Mouse (Mus musculus) neural tube, embryonic 15.5 days (tissue): ENCODE measurements around the gene Apeh. TPM values are rescaled to one million over a fixed set of nuclear protein-coding genes. Genes with fewer than 3 reads are reported as not detected.

Source experiments
- ATAC-seq: fragments of 200-750 bp; cut with Nextera tagmentation; 2 replicates; pipeline ENCODE4 v1.8.0; 2017; ENCODE audit warnings: mild to moderate bottlenecking, moderate TSS enrichment, moderate library complexity; ENCODE audit not compliant: low FRiP score
- H3K27ac ChIP-seq: fragments of 300-500 bp; sonication (generic); replicated peaks from 2 replicates; pipeline ENCODE4 v1.5.1; 2015; ENCODE audit warnings: mild to moderate bottlenecking, inconsistent platforms
- H3K27me3 ChIP-seq: fragments of 300-500 bp; sonication (generic); replicated peaks from 2 replicates; pipeline ENCODE4 v1.6.1; 2015; ENCODE audit warnings: inconsistent platforms
- H3K36me3 ChIP-seq: fragments of 300-500 bp; sonication (generic); 2 replicates; pipeline ENCODE4 v1.6.1; 2015; ENCODE audit warnings: inconsistent platforms
- H3K4me1 ChIP-seq: fragments of 300-500 bp; sonication (generic); 2 replicates; pipeline ENCODE4 v1.6.1; 2015; ENCODE audit warnings: inconsistent platforms
- H3K4me2 ChIP-seq: fragments of 300-500 bp; sonication (generic); 2 replicates; pipeline ENCODE4 v1.6.1; 2015; ENCODE audit warnings: inconsistent platforms, mild to moderate bottlenecking, moderate library complexity
- H3K4me3 ChIP-seq: fragments of 300-500 bp; sonication (generic); replicated peaks from 2 replicates; pipeline ENCODE4 v1.5.1; 2015; ENCODE audit warnings: mild to moderate bottlenecking, inconsistent platforms
- H3K9ac ChIP-seq: fragments of 300-500 bp; sonication (generic); replicated peaks from 2 replicates; pipeline ENCODE4 v1.6.1; 2015; ENCODE audit warnings: mild to moderate bottlenecking, inconsistent platforms
- H3K9me3 ChIP-seq: fragments of 300-500 bp; sonication (generic); replicated peaks from 2 replicates; pipeline ENCODE4 v1.6.1; 2016; ENCODE audit warnings: inconsistent platforms
- WGBS: fragments of 180-500 bp; shearing (Covaris S2); methylation state at CpG from one replicate; pipeline ENCODE4 v1.1.7; 2015; ENCODE audit warnings: mixed read lengths; 5-methylcytosine and 5-hydroxymethylcytosine counted together
- polyA plus RNA-seq: library from polyadenylated mRNA; unstranded; fragments of >200 nt; fragmentation: Nextera tagmentation; extraction: Ambion mirVana; gene quantifications from 2 replicates; pipeline ENCODE4 v1.2.1, GENCODE M21; 2015

Gene Apeh
- polyA plus RNA-seq, 1 experiment from 2014 or later, result 52.3 TPM

DNA sequence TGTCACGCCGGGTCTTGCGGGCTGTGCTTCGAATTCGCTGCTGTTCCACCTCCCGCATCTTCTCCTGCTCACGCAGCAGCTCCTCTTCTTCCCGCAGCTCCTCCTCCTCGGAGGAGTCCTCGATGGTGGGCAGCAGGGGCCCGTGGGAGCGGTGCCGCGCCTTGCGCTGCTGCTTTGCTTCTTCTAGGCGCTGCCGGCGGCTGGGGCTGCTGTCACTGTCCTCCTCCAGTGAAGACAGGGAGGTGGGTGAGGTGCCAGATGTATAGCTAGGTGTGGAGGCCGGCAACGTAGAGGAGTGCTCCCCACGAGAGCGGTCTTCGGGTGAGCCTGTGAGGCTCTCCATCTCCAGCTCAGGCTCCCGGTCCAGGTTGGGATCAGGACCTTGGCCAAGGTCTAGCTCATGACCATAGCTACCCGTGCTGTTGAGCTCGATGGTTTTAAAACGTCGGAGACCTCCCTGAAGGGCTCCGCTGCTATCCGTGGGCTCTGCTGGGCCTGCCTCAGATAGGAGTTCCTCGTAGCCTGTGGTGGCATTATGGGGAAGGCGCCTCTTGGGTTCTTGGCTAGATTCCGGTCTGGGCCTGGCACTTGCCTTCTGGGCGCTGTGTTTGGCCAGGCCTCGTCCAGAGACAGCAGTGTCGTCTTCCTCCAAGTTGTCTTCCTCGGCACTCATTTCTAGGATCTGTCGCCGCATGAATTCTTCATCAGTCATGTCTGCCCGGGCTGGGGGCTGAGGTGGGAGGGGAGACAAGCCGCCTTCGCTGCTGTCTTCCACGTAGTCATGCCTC is 21.1 kb upstream of the Apeh start:
- H3K36me3 ChIP-seq, result peaks cover 55% of the 10 kb centered on the region
- H3K27ac ChIP-seq, result no peak overlapping the region
- WGBS, result 75% methylated on average over 43 of the region's 43 CpGs
- peaks cover 12% of the 10 kb centered on the region for H3K4me1 ChIP-seq
- H3K4me3 ChIP-seq, result no peak overlapping the region
- no peak for ATAC-seq
- H3K9me3 ChIP-seq, result no peaks in the 10 kb centered on the region
- no peak overlapping the region for H3K9ac ChIP-seq
- no peak overlapping the region for H3K4me2 ChIP-seq
- H3K27me3 ChIP-seq, result no peaks in the 10 kb centered on the region

- no peak for ATAC-seq
- peaks cover 72% of the 10 kb centered on the region for H3K36me3 ChIP-seq
- WGBS, result 91% methylated on average over 18 of the region's 18 CpGs
Measured at GRCm38 (mm10) chr9:108112719-108113340, 18.4 kb upstream of the Apeh start.

DNA sequence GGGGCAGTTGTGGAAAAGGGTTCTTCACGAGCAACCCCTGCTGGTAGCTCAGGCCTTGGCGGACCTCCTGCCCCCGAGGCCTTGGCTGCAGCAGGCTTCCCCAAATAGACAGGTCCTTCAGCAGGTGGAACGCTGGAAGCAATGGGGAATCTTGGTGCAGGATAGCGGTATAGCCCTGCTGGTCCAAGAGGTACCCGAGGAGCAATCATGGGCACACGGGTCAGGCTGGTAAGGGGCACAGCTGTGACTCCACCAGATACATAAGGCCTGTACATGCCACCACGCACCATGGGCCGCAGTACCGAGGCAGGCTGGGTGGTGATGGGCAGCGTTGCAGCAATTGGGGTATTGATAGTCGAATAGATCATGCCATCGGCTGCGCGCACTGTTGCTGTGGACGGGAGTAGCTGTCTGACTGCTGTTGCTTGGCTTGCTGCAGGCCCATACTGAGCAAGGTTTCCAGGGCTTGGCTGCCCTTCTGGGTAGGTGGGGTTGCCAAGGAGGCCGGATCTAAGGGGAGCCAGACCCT is 17.3 kb upstream of the Apeh start:
- 0 out of 2 replicates have a peak overlapping the region, but pooled peaks have one; percentile 2 for H3K4me3 ChIP-seq
- H3K27ac ChIP-seq, result no peak overlapping the region
- peak overlapping the region; percentile 43 for H3K4me2 ChIP-seq
- no peak for ATAC-seq
- no peaks in the 10 kb centered on the region for H3K9me3 ChIP-seq
- peaks cover 74% of the 10 kb centered on the region for H3K36me3 ChIP-seq
- WGBS, result 75% methylated on average over 17 of the region's 17 CpGs
- H3K9ac ChIP-seq, result peak overlapping the region; percentile 2; the same call in 1 of the 2 replicates
- peaks cover 14% of the 10 kb centered on the region for H3K4me1 ChIP-seq
- no peaks in the 10 kb centered on the region for H3K27me3 ChIP-seq

More at GRCm38 (mm10) chr9:108112719-108113340, 18.4 kb upstream of the Apeh start:
- no peak overlapping the region for H3K9ac ChIP-seq
- H3K9me3 ChIP-seq, result no peaks in the 10 kb centered on the region
- no peaks in the 10 kb centered on the region for H3K27me3 ChIP-seq
- no peak overlapping the region for H3K4me2 ChIP-seq
- H3K27ac ChIP-seq, result no peak overlapping the region
- no peak overlapping the region for H3K4me3 ChIP-seq
- H3K4me1 ChIP-seq, result peaks cover 14% of the 10 kb centered on the region

DNA sequence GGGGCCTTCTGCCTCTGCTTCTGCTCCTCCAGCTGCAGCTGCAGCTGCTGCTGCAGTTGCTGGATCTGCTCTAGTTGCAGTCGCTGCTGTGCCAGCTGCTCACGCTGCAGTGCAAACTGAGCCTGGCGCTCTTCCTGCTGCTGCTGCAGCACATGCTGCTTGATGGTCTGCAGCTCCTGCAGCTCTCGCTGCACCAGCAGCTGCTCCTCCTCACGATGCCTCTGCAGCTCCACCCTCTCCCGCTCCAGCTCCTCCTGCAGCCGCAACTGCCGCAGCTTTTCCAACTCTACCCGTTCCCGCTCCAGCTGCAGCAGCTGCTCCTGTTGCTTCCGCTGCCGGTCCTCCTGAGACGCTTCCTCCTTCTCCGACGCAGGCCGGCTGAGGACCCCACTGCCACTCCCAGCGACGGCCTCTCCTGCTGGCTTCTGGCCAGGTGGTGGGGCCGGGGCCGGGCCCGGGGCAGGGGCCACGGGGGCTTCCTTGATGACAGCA is 16.7 kb upstream of the Apeh start:
- no peak overlapping the region for H3K27ac ChIP-seq
- WGBS, result 17% methylated on average over 22 of the region's 22 CpGs
- peak overlapping the region; percentile 2; the same call in 1 of the 2 replicates for H3K9ac ChIP-seq
- H3K27me3 ChIP-seq, result no peaks in the 10 kb centered on the region
- H3K4me3 ChIP-seq, result 0 out of 2 replicates have a peak overlapping the region, but pooled peaks have one; percentile 2
- no peaks in the 10 kb centered on the region for H3K9me3 ChIP-seq
- peaks cover 14% of the 10 kb centered on the region for H3K4me1 ChIP-seq
- no peak for ATAC-seq
- H3K4me2 ChIP-seq, result peak overlapping the region; percentile 43
- H3K36me3 ChIP-seq, result peaks cover 74% of the 10 kb centered on the region

DNA sequence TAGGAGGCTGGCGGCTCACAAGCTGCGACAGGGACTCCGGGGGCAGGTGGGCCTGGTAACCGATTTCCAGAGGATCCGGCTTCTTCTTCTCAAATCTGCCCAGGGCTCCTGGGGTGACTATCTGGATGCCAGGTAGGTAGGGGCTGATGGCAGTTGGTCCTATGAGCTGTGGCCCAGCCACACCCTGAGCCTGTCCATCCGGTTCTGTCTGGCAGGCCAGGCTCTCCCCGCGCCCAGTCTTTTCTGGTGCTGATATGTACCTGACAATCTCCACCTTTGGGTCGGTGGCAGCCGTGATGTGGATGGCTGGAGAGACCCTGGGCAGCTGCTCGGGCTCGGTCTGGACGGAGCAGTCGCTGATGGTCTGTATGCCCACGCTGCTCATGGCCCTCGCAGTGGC is 15.8 kb upstream of the Apeh start:
- Histone ChIP-seq H3K9ac (no peak overlapping the region), H3K4me1 (peaks cover 18% of the 10 kb centered on the region), H3K36me3 (peaks cover 73% of the 10 kb centered on the region), H3K4me2 (no peak overlapping the region), H3K4me3 (no peak overlapping the region), H3K27ac (no peak overlapping the region), H3K27me3 (no peaks in the 10 kb centered on the region), H3K9me3 (no peaks in the 10 kb centered on the region)
- no peak for ATAC-seq
- WGBS, result 89% methylated on average over 16 of the region's 16 CpGs

DNA sequence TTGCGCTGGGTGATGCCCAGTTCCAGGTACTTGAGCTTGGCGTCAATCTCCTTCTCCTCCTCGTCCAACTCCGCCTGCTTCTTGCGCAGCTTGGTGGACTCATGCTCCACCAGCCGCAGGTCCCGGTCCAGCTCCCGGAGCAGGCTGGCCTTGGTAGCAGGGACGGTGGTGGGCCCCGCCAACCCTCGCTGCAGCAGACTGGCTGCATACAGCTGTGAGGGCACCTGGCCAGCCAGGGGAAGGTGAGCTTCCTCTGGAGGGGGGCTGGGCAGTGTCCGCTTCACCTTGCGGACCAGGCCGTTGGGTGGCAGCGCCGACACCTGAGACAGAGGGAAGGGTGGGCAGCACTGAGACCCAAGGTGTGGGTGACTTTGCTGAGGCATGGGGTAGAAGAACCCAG is 13.5 kb upstream of the Apeh start:
- Histone ChIP-seq H3K27ac (no peak overlapping the region), H3K4me2 (no peak overlapping the region), H3K9ac (no peak overlapping the region), H3K36me3 (peaks cover 66% of the 10 kb centered on the region), H3K4me3 (no peak overlapping the region), H3K4me1 (peaks cover 25% of the 10 kb centered on the region), H3K9me3 (no peaks in the 10 kb centered on the region), H3K27me3 (no peaks in the 10 kb centered on the region)
- WGBS, result 98% methylated on average over 16 of the region's 16 CpGs
- ATAC-seq, result no peak

DNA sequence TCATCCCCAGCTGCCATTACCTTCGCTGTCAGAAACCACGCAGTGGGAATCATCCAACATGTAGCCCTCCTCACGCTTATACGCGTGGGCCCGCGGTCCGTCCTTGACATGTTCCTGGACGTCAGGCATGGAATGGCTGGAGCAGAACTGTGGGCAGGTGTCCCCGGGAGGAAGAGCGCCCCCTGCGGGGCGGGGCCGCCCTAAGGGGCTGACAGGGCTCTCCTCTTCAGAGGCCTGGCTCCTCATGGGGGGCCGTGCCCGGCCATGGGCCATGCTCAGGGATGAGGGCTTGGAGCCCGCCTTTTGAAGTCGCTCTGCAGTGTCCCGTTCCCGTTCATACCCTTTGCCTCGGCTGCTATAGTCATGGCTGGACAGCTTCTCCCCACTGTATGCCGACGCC is 11.7 kb upstream of the Apeh start:
- peaks cover 19% of the 10 kb centered on the region for H3K4me1 ChIP-seq
- H3K4me2 ChIP-seq, result no peak overlapping the region
- WGBS, result 93% methylated on average over 23 of the region's 23 CpGs
- no peak for ATAC-seq
- H3K4me3 ChIP-seq, result no peak overlapping the region
- H3K36me3 ChIP-seq, result peaks cover 71% of the 10 kb centered on the region
- H3K9me3 ChIP-seq, result no peaks in the 10 kb centered on the region
- no peaks in the 10 kb centered on the region for H3K27me3 ChIP-seq
- no peak overlapping the region for H3K9ac ChIP-seq
- no peak overlapping the region for H3K27ac ChIP-seq

- Histone ChIP-seq H3K9ac (no peak overlapping the region), H3K27me3 (no peaks in the 10 kb centered on the region), H3K4me3 (no peak overlapping the region), H3K27ac (no peak overlapping the region), H3K4me1 (peaks cover 13% of the 10 kb centered on the region), H3K9me3 (no peaks in the 10 kb centered on the region), H3K4me2 (no peak overlapping the region), H3K36me3 (peaks cover 74% of the 10 kb centered on the region)
- 67% methylated on average over 12 of the region's 12 CpGs for WGBS
- no peak for ATAC-seq
Measured at GRCm38 (mm10) chr9:108105549-108105863, 11.1 kb upstream of the Apeh start.

DNA sequence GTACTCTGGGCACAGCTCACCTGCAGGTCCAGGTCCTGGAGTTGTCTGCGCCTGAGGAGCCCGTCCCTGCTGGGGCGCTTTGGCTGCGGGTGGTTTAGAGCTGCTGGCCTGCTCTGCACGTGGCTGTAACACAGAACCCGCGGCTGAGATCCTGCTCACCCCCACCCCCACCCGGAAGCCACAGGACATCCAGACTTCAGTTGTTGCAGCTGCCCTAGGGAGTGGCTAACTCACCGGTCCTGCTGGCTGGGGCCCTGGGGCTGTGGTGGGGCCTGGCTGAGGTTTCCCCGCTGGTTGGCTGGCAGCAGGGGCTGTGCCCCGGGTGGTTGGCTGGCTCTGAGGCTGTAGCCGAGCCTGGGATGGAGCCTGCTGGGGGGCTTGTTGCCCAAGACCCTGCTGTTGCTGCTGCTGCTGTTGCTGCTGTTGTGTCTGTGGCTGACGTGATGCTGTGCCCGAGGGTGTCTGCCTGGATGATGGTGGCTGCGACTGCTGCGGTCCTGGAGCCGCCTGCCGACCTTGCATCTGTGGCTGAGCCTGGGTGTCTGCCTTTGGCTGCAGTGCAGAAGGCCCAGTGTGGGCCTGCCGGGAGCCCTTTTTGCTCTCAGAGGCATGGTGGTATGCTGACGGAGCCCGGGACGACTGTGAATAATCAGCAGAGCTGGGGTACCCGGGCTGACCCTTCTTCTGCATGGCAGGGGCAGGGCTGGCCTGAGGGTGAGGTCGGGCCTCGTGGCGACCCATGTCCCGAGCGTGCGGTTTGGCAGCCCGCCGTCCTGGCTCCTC is 10.6 kb upstream of the Apeh start:
- H3K4me1 ChIP-seq, result peaks cover 11% of the 10 kb centered on the region
- H3K27me3 ChIP-seq, result no peaks in the 10 kb centered on the region
- no peak for ATAC-seq
- H3K4me2 ChIP-seq, result no peak overlapping the region
- 39% methylated on average over 31 of the region's 31 CpGs for WGBS
- peaks cover 70% of the 10 kb centered on the region for H3K36me3 ChIP-seq
- no peak overlapping the region for H3K27ac ChIP-seq
- H3K9ac ChIP-seq, result no peak overlapping the region; the same call in 1 of the 2 replicates
- H3K9me3 ChIP-seq, result no peaks in the 10 kb centered on the region
- H3K4me3 ChIP-seq, result no peak overlapping the region

GRCm38 (mm10) chr9:108099619-108100018 is 5.2 kb upstream of the Apeh start:
- Histone ChIP-seq H3K9me3 (no peaks in the 10 kb centered on the region), H3K27ac (no peak overlapping the region), H3K4me1 (peaks cover 18% of the 10 kb centered on the region), H3K27me3 (no peaks in the 10 kb centered on the region), H3K4me2 (no peak overlapping the region), H3K9ac (no peak overlapping the region), H3K4me3 (no peak overlapping the region), H3K36me3 (peaks cover 56% of the 10 kb centered on the region)
- no peak for ATAC-seq
- 89% methylated on average over 8 of the region's 8 CpGs for WGBS

DNA sequence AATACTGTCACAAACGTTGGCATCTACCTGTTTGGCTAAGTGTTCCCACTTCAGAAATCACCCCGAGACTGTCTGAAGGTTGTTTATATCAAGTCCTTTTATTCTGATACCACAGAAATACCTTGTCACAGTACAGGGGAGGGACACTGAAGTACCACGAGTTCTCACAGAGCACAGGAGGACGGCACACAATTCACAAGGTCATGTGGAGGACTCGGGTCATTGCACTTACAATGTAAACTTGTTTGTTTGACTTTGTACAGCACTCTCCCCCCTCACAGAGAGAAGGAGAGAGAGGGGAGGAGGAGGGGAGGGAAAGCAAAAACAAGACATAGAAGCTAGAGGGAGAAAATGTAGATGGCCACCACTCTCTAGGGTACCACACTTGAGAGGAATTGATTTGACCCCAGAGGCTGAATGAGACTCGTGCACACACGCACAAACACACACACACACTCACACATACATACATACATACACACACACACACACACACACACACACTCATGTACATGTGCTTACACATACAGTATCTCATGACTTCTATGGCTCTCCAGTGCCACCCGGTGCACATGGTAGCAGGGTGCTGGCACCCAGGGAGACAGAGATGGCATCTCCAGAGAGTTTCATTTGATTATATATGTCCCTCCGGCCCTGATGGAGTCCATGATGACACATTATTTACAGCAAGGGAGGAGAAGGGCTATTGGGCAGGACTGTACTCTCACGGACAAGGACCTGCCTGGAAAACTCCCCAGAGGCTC is 1.7 kb upstream of the Apeh start:
- Histone ChIP-seq H3K4me3 (no peak overlapping the region), H3K27me3 (no peaks in the 10 kb centered on the region), H3K9me3 (no peaks in the 10 kb centered on the region), H3K4me2 (no peak overlapping the region), H3K9ac (no peak overlapping the region), H3K27ac (no peak overlapping the region), H3K4me1 (peaks cover 35% of the 10 kb centered on the region), H3K36me3 (peaks cover 45% of the 10 kb centered on the region)
- 60% methylated on average over 10 of the region's 10 CpGs for WGBS
- ATAC-seq, result no peak
